Mouse (Mus musculus): ENCODE measurements at regions not wholly inside any gene's neighbourhood (a gene's known extent, or its start where the extent isn't known, plus 50 kb on each side); places are given as distances from the start of the nearest gene placed in this dataset.

DNA sequence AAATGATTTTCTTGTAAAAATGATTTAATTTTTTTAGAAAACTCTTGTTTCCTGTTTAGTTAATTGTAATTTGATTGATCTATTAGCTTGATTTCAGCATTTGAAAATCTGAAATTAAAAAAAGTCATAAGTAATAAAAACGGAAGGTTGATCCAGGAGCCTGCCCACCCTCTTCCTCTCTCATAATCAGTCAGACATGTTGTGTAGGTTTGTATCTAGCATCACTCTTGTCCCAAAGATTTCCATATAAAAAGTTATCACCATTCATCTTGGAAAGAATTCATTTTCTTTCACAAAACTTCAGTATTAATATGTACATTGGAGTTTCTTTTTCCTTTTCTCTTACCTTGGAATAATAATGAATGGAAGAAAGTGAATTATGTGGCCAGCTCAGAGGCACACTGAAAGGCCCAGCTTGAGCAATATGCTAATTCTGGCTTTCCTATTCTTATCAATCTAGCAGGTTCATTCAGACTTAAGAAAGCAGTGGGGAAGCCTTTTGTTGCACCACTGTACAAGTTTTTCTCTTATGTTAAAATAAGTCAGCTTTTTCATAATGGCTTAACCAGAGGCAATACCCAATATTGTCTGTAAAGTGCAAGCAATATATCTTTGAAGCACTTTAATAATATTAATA lies 185.6 kb upstream of the Grm3 start:
- TF ChIP-seq POLR2A (IDR thresholded peaks at IDR 0.05; ENCODE audit: control insufficient read depth in 1 of 2, insufficient read depth in 1 of 2, low read depth in 1 of 2, low read length in 2 of 2, poor library complexity in 1 of 2), result no peak
- no peak for TF ChIP-seq CTCF (IDR thresholded peaks at IDR 0.05 in 2 of 3, conservative IDR thresholded peaks at IDR 0.05 in 1 of 3; ENCODE audit: control insufficient read depth in 1 of 3, insufficient read depth in 1 of 3, low read depth in 2 of 3, low read length in 3 of 3, poor library complexity in 1 of 3, severe bottlenecking in 1 of 3)
- TF ChIP-seq USF1 (IDR thresholded peaks at IDR 0.05; ENCODE audit: low read depth, low read length), result no peak
- no peak for TF ChIP-seq MAZ (IDR thresholded peaks at IDR 0.05; ENCODE audit: low read depth, low read length)
- no peak for TF ChIP-seq TCF12 (IDR thresholded peaks at IDR 0.05; ENCODE audit: low read depth, low read length)
- no peak for TF ChIP-seq EP300 (IDR thresholded peaks at IDR 0.05; ENCODE audit: low read depth in 1 of 2, low read length in 2 of 2)
- no peak for TF ChIP-seq KAT2A (conservative IDR thresholded peaks at IDR 0.05; ENCODE audit: low read depth, low read length)
- TF ChIP-seq MAFK (IDR thresholded peaks at IDR 0.05; ENCODE audit: borderline replicate concordance, low read depth, low read length), result no peak

Data from MEL (cell line).